Mouse (Mus musculus) naive thymus-derived CD4-positive, alpha-beta T cell, adult 2 months (primary cell): ENCODE data around the gene Nrp2.

Experiments used
- DNase-seq: peaks from one replicate; pipeline ENCODE4 v3.0.0-alpha.2; 2011; ENCODE audit warnings: low read depth

Gene Nrp2

DNA sequence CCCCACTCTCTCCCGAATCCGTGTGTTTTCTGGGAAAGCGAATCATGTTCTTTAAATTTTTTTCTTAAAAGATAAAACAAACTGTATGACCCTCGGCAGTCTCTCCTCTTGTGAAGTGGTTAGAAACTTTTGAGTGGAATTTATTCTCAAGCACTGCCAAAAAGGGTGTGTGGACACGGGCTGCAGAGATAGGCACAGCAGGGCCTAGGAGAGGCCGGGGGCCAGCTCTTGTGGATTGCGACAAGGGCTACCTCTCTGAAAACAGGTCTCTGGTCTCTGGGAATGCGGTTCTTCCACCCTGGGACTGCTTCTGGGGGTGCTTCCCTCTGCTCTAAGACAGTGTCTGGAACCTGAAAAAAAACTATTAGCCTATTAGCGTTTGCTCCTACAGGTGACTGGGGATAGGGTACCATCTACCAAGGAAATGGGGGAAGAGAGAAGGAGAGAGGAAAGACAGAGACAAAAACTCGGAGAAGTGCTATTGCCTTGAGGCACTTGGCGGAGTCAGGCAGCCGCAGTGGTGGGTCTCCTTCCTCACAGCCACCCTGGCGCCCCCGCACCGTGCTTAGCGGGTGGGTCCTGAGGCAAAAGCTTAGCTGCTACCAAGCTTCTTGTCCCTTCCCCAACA is 1.9 kb downstream of the Nrp2 start:
- DNase-seq: no peak

DNA sequence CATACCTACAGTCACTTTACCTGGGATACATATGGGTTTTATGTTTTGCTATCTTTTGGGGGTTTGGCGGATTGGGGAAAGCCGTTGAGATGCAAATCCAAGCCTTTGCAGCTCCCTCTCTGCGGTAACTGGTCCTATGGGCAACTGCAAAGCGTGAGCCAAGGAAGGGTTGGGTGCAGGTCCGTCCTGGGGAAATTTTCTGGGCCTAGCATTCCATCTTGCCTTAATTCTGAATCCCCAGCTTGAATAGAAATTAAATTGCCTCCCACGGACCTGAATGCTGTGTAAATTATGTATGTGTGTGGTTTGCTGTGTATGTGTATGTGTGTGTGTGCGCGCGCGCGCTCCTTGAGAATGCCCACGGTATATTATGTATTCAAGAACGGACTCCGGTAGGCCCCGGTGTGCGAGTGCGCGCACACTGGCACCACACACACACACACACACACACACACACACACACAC is 2.5 kb downstream of the Nrp2 start:
- DNase-seq: no peak

DNA sequence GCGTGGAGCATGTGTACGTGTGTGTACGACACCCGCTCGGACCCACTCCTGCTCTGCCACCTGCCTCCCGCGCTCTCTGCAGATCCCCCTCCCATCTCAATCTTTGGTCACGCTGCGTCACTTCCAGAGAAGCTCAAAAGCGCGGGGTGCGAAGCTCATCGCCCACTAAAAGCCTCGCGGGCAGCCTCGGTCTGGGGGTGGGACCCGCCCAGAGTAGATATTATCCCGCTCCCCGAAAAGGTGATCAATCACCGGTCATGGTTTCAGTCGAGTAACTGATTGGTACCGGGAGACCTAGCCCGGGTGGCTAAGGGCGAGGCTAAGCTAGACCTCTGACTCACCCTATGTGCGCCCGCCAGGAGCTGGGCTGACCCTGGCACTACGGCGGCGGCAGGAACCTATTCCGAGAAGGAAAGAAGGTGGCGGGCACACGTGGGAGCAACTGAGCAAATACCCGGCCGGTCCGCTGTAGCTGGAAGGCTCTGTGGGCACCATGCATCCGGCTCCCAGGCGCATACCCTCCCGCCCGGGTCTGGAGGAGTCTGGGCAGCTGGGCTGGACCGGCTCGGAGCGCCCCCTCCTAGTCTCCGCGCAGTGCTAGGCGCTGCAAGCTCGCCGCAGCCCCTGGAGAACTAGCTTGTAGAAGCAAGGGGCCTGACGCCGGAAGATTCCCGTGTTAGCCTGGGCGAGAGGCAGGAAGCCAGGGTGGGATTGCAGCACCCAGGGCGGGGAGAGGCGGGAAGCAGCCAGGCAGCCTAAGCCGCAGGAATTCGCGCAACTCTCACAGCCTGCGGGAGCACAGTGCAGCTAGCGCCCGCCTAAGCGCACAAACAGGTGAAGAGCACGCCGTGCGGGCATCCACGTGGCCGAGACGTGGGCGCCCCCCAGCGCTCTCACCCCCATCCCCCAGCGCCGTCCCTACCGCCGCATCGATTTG is 3.3 kb downstream of the Nrp2 start:
- no peak for DNase-seq

DNA sequence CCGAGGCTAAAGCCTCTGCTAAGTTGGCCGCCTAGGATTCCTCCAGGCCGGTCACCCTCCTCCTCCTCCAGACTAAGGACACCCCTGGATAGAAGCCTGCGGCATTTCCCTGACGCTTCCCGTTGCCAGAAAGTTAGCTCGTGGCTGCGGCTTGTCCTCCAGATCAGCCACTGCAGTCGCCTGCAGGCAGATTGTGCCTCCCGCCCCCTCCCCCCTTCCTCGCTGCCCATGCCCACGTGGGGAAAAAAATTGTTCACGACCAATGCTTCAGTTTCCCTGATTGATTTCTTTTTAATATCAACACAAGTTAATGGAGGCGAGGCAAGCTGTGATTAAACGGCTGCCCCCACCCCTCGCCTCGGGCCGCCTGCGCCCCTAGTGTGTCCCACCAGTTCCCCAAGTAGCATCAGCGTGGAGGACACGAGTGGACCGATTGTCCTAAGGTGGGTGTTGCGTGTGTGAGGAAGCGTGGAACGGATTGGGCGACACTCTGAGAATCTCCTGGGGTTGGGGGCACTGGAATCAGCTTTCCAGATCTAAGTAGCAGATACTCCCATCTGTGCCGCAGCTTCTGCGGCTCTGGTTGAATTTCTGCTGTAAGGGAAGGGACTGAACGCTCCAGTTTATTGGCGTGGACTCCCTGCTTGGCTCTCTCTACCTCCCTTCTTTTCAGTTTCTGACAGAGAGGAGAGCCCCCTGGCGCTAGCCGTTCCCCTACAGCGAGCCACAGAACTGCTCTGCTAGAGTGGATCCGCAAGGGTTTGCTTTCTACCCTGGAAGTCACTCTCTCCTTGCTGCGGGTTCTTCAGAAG is 4.2 kb downstream of the Nrp2 start:
- DNase-seq: no peak

DNA sequence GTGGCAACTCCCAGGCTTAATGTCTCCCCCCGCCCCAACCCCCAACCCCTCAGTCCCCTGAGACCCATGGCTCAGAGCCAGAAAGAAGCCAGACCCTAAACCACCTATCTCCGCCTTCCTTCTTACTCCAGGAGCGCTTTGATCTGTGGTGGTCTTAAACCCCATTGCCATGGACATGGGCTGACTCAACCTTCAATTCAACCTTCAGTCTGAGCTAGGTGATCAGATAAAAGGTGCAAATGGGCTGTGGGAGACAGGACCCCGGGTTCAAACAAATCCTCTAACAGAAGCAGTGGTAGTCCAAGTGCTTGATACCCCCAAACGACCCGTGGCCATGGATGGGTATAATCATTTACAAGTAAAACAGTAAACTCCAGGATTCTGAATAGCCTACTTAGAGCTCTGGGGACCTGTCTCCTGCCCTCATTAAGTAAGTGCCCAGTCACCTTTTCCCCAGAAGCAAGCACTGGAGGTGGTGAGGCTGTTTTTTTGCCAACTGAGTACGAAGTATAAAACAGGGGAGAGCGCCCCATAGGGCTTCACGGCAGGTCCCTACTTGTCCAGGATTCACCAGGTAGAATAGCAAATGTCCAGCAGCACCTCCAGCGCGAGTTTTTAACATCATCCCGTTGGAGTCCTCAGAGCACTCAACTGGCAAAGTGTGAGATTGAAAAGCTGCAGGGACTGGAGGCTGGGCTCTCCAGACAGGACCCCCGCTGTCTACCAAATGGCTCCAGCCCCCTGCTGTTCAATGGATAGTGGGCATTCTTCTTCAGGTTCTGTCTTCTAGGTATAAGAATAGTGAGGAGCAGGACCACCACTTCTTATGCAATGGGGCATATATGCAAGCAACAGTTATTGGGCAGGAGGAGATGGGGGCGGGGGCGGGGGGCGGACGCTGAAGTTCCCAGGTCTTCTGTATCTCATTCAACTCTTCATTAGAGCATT is 5.1 kb downstream of the Nrp2 start:
- DNase-seq: no peak

DNA sequence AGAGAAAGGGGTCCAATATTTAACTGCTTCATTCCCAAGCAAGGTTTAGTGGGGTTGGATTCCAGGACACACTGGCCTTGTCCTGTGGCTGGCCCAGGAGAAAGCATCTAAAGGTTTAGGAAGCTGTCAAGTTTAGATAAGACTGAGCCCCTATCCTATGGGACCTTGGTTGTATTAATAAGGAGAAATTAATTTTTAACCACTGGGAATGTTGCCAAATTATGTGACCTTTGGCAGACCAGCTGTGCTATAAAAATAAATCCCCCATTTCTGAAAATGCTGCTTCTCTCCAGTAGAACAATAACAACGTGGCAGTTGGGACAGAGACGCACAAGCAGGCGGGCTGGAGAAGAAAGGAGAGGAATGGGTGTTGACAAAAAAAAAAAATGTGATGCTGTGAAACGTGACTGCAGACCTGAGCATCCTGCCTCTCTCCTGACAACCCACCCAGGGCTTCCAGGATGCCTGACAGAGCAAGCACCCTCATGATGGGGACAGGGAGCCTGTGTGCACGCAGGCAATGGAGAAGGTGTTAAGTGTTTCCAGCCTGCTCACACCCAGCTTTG is 6.8 kb downstream of the Nrp2 start:
- no peak for DNase-seq

DNA sequence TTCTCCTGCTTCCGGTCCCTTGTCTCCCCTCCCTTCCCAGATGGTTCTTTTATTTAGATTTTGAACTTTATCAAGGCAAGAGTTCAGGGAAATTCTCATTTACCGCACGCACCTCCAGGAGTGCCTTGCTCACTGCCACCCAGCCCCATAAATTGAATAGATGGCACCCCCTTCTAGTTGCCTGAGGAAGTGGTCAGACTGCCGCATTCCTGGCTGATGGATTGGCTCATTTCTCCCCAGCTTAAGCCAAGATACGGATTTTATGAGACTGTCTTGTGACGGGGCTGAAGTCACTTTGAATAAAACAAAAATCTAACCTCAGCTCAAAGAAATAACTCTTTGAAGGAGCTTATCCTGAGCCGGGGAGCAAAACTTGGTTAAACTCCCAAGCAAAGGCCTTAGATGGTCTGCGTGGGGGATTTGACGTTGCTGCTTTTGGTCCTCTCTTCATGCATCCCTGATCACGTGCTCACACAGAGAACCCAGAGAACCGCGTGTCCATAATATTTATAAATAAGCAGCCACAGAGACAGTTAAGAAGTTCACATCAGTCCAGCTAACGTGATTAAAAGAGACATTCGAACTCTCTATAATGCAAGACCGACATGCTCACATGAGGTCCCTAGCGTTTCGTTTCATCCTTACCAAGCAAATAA is 10.1 kb downstream of the Nrp2 start:
- no peak for DNase-seq

DNA sequence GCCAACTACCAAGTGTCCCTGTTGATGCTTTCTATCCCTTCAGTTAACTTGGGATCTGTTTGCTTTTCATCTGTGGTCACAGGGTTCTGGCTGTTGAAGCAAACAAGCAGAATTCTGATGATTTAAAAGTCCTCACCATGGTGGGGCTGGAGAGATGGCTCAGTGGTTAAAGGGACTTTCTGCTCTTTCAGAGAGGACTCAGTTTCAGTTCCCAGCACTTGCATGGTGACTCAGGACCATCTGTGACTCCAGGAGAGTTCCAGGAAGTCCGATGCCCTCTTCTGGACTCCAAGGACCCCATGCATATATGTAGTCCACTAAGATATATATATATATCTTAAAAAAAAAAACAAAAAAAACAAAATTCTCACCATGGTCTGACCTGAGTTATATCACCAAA is 11.9 kb downstream of the Nrp2 start:
- DNase-seq: no peak

DNA sequence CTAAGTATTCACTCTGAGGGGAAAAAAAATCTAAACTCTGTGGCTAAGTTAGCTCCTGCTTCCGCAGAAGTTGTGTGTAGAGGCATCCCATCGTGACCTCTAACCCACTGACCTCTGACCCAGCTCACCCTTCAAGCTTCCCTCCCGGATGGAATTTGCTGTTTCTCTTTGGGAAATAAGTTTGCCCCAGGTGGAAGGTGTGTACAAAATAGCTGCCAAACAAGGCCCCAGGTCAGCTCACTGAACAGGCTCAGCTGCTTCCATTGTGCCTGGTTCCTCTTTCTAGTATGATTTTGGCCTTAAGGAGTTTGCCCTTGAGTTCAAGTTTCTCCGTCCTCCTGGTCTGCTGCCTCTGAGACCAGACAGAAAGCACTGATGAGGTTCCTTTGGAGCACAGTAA is 12.6 kb downstream of the Nrp2 start:
- DNase-seq: no peak

DNA sequence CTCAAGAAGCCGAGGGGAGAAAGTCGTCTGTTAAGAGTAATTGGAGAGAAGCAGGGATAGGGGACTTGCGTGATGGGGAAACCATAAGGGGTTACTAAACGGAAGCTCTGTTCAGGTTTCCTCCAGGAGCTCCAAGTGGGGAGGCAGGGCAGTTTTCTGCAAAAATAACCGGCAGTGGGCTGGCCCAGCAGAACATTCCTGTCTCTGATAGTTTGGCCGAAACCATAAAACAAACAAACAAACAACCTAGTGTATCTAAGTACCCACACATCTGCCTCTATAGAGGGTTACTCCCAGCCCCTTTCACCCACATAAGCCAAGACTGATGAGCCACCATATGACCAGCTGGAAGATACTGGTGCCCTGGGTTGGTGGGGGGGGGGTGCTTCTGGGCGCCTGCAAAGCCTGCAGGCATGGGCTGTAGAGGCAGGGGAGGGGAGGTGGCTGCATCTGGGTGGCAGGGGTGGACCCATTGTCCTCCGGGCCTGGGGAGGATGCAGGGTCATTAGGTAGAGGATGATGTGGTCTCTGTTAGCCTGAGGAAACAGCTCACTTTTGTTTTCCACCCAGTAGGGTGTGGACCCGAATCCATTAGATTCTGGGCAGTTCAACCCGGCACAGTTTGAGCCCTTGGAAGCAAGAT is 13.9 kb downstream of the Nrp2 start:
- no peak for DNase-seq

DNA sequence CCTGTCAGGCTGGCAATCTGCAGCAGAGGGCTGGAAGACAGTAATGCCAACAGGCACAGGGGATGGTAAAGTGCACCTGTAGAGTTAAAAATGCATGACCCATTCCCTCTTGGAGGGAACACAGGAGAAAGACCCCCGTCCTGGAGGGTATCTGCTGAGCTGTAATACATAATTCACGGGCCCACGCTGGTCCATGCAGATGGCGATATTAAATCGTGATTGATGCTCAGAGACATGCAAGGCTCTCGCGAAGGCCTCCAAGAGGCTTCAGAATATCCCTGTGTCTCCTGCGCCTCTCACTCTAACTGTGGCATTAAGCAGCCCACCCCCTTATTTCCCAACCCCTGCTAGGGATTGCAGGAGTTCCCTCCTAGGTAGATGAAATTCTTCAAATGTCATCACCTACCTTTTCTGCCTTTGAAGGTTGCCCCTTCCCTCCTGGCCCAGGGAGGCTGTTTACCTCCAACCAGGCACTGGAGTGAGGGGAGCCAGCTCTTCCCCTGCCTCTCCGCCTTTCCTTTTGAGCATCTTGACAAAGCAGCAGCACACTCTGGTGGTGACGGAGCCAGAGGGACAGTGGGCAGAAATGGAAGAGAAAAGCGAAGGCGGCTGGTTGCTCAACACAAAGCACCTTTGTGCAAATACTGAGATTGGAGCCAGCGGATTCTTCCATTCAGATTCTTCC is 14.6 kb downstream of the Nrp2 start:
- DNase-seq: no peak

DNA sequence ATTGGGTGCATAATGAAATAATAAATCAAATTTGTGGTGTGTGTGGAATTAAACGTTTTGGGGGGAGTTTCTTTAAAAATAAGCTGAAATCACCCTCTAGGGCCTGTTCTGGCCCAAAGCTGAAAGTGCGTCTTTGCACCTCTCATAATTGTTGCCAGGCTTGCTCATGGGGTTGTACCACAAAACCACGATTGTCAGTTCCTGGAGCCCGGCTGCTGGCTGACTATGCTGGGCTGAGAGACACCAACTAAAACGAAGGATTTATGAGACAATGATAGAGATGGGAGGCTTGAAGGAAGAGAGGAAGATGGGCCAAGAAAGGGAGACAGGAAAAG is 15.1 kb downstream of the Nrp2 start:
- no peak for DNase-seq

DNA sequence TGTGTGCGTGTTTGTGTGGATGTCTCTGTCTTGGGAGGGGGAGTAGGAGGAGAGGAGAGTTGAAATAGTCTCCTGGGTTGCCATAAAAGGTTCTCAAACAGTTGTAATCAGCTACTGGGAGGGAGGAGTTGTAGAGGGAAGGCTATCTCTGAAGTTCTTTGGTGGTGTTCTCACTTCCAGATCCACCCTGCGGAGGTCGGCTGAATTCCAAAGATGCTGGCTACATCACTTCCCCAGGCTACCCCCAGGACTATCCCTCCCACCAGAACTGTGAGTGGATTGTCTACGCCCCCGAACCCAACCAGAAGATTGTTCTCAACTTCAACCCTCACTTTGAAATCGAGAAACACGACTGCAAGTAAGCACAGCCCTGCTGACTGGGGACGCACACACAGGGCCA is 15.7 kb downstream of the Nrp2 start:
- no peak for DNase-seq

DNA sequence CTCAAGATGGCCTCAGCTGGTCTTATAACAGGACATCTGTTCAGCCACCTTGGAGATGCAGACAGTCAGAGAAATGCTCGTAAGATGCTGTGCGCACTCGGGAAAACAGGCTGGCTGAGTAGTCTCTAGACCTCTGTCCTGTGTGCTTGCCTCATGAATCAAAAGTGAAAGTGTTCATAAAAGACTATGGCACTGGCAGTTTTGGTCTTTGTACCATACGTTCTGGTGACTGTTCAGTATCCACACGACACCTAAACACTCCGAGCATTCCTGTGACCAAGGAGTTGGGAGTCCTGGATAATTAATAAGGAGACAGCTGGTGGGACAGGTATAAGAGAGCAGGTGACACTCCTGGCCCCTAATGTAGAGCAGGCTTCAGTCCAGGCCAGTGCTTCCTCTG is 16.7 kb downstream of the Nrp2 start:
- DNase-seq: no peak

DNA sequence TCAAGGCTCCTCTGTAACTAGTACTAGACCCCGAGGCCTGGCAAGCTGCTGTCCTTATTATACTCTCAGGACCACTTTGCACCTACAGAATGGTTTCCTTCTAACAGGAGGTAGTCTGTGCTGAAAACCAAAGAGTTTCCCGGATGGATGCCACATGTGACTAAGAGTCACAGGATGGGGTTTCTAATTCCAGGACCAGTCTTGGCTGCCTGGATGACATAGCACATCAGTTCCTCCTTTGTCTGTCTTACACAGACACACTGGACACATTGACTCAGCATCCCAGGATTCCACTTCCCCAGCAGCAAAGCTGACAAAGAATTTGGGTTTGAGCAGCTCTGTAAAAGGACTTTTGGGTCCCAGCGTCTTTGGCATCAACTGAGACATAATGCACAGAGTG is 17.1 kb downstream of the Nrp2 start:
- no peak for DNase-seq

DNA sequence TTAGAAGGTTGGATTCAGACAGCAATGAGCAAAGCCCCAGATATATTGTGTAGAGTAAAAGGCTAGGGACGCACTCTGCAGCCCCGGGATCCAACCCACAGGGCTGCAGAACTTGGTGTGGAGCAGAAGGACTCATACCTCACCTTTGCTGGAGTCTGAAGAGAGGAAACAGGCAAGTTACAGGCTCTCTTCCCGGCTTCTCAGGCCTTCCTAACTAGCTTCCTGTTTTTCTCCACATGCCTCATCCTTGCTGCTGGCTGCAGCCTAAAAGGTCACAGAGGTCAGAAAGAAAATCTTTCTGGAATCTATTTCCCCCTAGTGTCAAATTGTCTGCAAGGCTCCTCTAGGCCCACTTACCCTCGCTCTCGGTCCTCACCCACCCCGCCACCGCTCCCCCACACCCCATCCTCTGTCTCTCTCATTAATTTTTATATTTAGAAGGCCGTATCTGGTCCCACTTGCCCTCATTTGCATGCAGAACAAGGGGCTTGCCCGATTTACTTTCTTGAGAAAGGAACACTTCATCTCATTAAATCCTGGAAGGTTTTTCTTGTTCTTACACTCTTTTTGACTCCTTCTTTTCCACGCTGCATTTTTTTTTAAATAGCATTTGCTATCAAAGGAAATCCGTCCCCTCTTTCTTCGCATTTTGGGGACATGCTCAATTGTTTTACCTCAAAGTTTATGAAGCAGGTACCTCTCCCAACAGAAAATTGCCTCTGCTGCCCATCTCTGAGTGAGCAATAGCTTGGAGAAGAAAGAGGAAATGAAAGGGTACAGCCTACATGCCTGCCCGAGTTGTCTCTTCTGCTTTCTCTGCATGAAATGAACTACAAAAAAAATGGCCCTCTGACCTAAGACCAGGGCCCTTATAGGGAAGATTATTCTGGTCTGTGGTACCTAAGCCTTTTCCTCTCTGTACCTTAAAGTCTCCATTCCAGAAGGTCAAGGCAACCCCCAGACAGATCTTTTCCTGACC is 17.9 kb downstream of the Nrp2 start:
- DNase-seq: no peak

DNA sequence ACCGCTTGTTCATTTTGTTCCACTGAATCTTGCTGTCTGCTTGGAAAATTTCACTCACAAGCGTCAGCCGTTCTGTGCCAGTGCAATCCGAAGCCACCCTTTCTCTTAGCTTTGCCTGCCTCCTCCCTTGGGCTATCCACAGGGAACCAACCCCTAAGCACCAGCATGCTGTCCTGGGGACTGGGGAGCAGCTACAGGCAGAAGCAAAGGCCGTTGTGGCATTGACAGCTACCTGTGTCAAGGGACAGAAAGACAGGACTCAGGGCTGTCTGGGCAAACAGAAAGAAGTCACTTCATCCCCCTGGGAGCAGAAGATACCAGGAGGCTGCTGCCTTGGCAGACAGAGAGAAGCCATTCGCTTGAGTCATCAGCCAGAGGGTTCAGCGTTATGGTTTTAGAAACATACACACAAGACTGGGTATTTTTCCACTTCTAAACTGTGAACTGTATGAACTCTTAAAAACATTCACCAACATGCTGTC is 18.7 kb downstream of the Nrp2 start:
- DNase-seq: no peak

DNA sequence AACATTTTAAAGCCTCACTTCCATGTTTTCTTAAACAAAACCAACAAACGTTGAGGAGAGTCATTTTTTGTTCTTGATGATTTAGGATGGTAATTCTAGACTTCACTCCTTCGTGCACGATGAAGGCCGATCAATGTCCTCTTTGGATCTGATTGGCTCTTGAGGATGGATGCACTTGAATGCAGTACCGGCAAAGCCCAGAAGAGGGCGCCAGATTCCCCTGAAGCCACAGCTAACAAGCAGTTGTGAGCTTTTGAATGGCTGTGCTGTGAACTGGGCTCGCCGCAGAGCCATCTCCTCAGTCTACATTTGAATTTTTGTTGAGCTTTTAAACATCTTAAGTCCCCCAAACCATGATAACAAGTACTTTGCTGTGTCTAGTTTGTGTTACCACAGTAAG is 19.4 kb downstream of the Nrp2 start:
- peak; percentile 68 for DNase-seq
